Mouse (Mus musculus) midbrain, embryonic 10.5 days (tissue): ENCODE data around the gene Klhl32. TPM values are rescaled to one million over a fixed set of nuclear protein-coding genes. Genes with fewer than 3 reads are reported as not detected.
"Not testable (repeated sequence)": the region's sequence is repeated elsewhere in the genome, so short reads cannot be mapped to it uniquely, and the experiment has no call there.

Experiments
- DNase-seq: peaks from one replicate; pipeline ENCODE4 v3.0.0-alpha.2; 2017; ENCODE audit warnings: low spot score
- H3K27ac ChIP-seq: fragments of 300-500 bp; sonication (generic); replicated peaks from 2 replicates; pipeline ENCODE4 v1.5.1; 2016; ENCODE audit warnings: mild to moderate bottlenecking
- H3K27me3 ChIP-seq: fragments of 300-500 bp; sonication (generic); 2 replicates; pipeline ENCODE4 v1.6.1; 2016; ENCODE audit warnings: low read depth, mild to moderate bottlenecking; ENCODE audit not compliant: poor library complexity, severe bottlenecking
- H3K36me3 ChIP-seq: fragments of 300-500 bp; sonication (generic); 2 replicates; pipeline ENCODE4 v1.6.1; 2016; ENCODE audit warnings: mild to moderate bottlenecking, moderate library complexity
- H3K4me1 ChIP-seq: fragments of 300-500 bp; sonication (generic); 2 replicates; pipeline ENCODE4 v1.6.1; 2016
- H3K4me3 ChIP-seq: fragments of 300-500 bp; sonication (generic); 2 replicates; pipeline ENCODE4 v1.5.1; 2016; ENCODE audit warnings: mild to moderate bottlenecking, moderate library complexity
- H3K9me3 ChIP-seq: fragments of 300-500 bp; sonication (generic); replicated peaks from 2 replicates; pipeline ENCODE4 v1.6.1; 2016; ENCODE audit warnings: mild to moderate bottlenecking
- WGBS: fragments of 180-500 bp; shearing (Covaris S2); methylation state at CpG from one replicate; pipeline ENCODE4 v1.1.7; 2016; 5-methylcytosine and 5-hydroxymethylcytosine counted together
- polyA plus RNA-seq: library from polyadenylated mRNA; unstranded; fragments of >200 nt; fragmentation: Nextera tagmentation; extraction: Ambion mirVana; gene quantifications from 2 replicates; pipeline ENCODE4 v1.2.1, GENCODE M21; 2016

The Klhl32 gene
- polyA plus RNA-seq: 3.8 and 5.5 TPM in 2 replicates

DNA sequence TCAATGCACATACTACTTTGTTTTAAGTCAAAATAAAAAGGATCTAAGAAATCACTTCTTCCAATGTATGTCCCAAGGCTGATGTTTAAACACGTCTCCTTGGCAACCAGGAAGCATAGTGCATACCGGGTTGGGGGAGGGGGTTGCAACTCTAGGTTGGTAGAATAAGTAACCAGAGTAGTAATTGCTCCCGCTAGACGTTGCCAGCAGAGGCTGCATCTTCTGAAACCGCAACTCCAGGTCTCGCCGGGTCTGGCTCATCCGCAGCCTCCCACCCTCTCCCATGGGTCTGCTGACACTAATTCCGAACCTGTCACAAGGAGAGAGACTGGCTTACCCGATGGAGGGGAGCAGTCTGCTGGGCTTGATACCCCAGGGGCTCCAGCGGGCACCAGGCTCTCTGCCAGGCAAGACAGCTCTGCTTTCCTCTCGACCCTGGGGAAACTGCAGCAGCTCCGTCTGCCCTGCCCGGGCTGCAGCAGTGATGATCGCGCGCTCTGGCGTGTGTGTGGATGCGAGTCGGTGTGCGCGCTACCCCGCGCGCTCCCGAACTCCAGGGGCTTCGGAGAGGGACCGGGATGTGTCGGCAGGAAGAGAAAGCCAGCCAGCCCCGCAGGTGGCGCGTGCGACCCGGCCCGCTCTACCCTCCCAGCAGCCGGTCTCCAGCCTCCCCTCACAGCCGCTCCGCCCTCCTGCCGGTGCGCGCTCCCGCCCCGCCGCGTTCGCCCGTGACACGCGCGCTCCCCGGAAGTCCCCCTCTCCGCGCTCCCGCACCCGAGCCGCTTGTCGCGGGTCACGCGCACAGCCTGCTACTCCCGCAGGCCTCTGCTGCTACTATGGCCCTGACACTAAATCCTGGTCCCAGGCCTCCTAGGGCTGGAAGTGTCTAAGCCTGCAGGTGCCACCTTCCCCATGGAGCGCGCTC, at the start of gene Klhl32:
TSS of gene Klhl32 (minus strand) at position 724 of the 925 bp plus-strand sequence.
- H3K36me3 ChIP-seq: no peaks in the 10 kb centered on the region
- H3K4me1 ChIP-seq: peaks cover 20% of the 10 kb centered on the region
- no peaks in the 10 kb centered on the region for H3K9me3 ChIP-seq
- peak; percentile 86 for DNase-seq
- WGBS: under 1% methylated on average over 63 of the region's 63 CpGs
- H3K27ac ChIP-seq: peak within 1 kb of the TSS; percentile 85
- H3K27me3 ChIP-seq: no peaks in the 10 kb centered on the region
- peak within 1 kb of the TSS; percentile 70 for H3K4me3 ChIP-seq

DNA sequence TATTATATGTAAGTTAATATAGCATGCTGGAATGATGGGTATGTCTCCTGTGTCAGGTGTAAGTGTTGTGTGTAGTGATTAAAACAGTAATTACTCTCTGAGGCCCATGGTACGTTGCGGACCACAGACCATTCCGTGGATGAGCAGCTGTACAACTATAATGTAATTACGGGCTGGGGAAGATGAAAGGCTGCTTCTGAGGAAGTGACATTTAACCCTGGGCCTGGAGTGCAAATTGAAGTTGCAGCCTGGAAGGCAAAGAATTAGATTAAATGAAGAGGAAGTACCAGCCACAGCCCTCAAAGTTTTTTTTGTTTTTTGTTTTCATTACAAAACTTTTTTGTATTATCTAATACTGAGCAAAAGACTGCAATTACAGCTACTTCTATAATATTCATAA, 48.2 kb upstream of the Klhl32 start:
- H3K36me3 ChIP-seq: peaks cover 37% of the 10 kb centered on the region
- H3K27me3 ChIP-seq: no peaks in the 10 kb centered on the region
- peak overlapping the region; percentile 81 for H3K4me3 ChIP-seq
- no peak for DNase-seq
- WGBS: 59% methylated on average over 4 of the region's 4 CpGs
- H3K4me1 ChIP-seq: peaks cover 14% of the 10 kb centered on the region
- no peaks in the 10 kb centered on the region for H3K9me3 ChIP-seq
- no peak overlapping the region for H3K27ac ChIP-seq

DNA sequence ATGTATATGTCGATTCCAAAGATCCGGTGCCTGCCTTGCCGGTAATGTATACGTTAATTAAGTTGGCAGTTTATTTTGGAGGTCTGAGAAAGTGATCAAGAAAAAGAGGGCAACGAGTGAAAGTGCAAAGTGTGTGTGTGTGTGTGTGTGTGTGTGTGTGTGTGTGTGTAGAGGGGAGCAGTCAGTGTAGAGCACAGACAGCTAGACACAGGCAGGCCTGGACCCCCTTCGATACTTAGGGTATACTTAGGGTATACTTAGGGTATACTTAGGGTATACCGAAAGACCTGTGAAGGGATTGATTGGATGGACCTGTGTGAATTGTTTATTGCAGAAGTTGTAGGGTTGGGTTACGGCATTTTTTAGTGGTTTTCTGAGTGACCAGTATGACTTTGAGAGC, 47.7 kb upstream of the Klhl32 start:
- no peaks in the 10 kb centered on the region for H3K27me3 ChIP-seq
- 32% methylated on average over 8 of the region's 8 CpGs for WGBS

GRCm38 (mm10) chr4:24897851-24898515, 47.1 kb upstream of the Klhl32 start, which contains the start of gene Ndufaf4:
Gene Ndufaf4, plus strand, starts transcription at chr4:24898083.
- WGBS: under 1% methylated on average over 58 of the region's 58 CpGs
- H3K27ac ChIP-seq: peak within 1 kb of the TSS; percentile 89
- H3K36me3 ChIP-seq: peaks cover 27% of the 10 kb centered on the region

More for the DNA sequence above, 47.7 kb upstream of the Klhl32 start:
- no peak for DNase-seq
- Histone ChIP-seq H3K4me1 (peaks cover 14% of the 10 kb centered on the region), H3K27ac (peak overlapping the region; percentile 89), H3K9me3 (no peaks in the 10 kb centered on the region), H3K4me3 (peak overlapping the region; percentile 81), H3K36me3 (peaks cover 34% of the 10 kb centered on the region)

DNA sequence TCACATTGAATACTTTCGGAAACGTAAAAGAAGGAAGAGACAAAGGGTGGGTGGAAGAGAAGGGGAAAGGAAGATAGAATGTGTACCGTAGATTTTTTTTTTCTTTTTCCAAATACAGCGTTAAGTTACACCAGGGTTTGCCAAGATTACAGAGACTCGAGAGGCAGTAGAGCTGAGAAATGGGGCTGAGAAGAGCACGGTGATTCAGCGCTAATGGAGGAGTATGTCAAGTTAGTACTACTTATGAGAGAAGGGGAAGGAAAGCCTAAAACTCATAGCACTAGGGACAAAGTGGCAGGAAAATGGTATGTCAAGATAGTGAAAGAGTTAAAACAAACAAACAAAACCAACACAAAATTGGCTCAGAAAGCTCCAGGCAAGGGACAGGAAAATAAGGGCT, 46.4 kb upstream of the Klhl32 start:
- no peaks in the 10 kb centered on the region; the same call in 1 of the 2 replicates for H3K9me3 ChIP-seq
- H3K27ac ChIP-seq: peak overlapping the region; percentile 89; the same call in 1 of the 2 replicates
- H3K36me3 ChIP-seq: peaks cover 21% of the 10 kb centered on the region
- DNase-seq: no peak
- 25% methylated on average over 7 of the region's 7 CpGs for WGBS
- H3K4me3 ChIP-seq: peak overlapping the region; percentile 81
- peaks cover 14% of the 10 kb centered on the region for H3K4me1 ChIP-seq
- H3K27me3 ChIP-seq: no peaks in the 10 kb centered on the region

More at GRCm38 (mm10) chr4:24897851-24898515, 47.1 kb upstream of the Klhl32 start, which contains the start of gene Ndufaf4:
- no peaks in the 10 kb centered on the region for H3K27me3 ChIP-seq
- peak; percentile 97 for DNase-seq
- H3K4me3 ChIP-seq: peak within 1 kb of the TSS; percentile 81
- H3K4me1 ChIP-seq: peaks cover 14% of the 10 kb centered on the region
- H3K9me3 ChIP-seq: no peaks in the 10 kb centered on the region

- Histone ChIP-seq H3K36me3 (peaks cover 16% of the 10 kb centered on the region), H3K4me3 (no peak overlapping the region), H3K4me1 (peaks cover 14% of the 10 kb centered on the region), H3K27me3 (no peaks in the 10 kb centered on the region), H3K27ac (no peak overlapping the region), H3K9me3 (no peaks in the 10 kb centered on the region; the same call in 1 of the 2 replicates)
- no peak for DNase-seq
- WGBS: 0% methylated on average over 1 of the region's 1 CpGs
These were observed 45.9 kb upstream of the Klhl32 start for GRCm38 (mm10) chr4:24896829-24897228.

DNA sequence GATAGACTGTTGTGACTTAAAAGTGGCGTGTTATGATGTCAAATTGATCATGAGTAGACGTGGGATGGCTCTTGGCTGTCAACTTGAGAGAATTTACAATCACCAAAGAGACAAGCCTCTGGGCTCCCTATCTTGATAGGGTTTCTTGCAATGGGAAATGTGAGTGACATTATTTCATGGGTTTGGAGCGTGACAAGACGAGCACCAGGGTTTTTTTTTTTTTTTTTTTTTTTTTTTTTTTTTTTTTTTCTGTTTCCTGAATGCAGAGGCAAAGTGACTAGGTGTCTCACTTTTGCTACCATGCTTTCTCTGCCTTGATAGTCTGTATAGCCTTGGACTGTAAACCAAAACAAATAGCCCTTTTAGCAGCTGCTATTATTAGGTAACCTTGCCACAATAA, 43.7 kb upstream of the Klhl32 start:
- no peak for DNase-seq
- 82% methylated on average over 4 of the region's 4 CpGs for WGBS
- Histone ChIP-seq H3K27me3 (no peaks in the 10 kb centered on the region), H3K4me1 (peaks cover 14% of the 10 kb centered on the region), H3K27ac (no peak overlapping the region), H3K9me3 (peaks cover 7% of the 10 kb centered on the region), H3K4me3 (no peak overlapping the region), H3K36me3 (no peaks in the 10 kb centered on the region)

GRCm38 (mm10) chr4:24892293-24892692, 41.4 kb upstream of the Klhl32 start:
- H3K36me3 ChIP-seq, H3K27ac ChIP-seq, H3K4me3 ChIP-seq, H3K4me1 ChIP-seq, DNase-seq, H3K27me3 ChIP-seq: not testable (repeated sequence)
- peaks cover 11% of the 10 kb centered on the region for H3K9me3 ChIP-seq
- 71% methylated on average over 2 of the region's 2 CpGs for WGBS

DNA sequence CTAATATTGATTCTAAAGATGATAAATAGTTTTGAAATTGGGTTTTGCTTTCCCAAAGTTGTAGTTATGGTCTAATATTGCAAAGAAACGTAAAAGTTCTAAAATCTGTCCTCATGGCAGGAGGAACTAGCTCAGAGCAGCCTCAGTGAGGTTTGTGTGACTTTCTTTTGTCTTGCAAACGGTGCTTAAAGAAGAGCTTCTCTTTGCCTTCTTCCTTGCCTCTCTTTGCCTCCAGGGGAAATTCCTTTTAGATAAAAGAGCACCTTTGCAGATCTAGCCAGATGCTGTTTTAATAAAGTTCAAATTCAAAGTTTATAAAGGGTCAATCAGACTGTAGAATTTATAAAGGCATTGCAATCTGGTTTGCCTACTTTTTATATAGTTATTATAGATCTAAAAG, 38.5 kb upstream of the Klhl32 start:
- H3K27ac ChIP-seq, H3K36me3 ChIP-seq, DNase-seq, H3K4me3 ChIP-seq, H3K27me3 ChIP-seq, H3K4me1 ChIP-seq: not testable (repeated sequence)
- 34% methylated on average over 2 of the region's 2 CpGs for WGBS
- H3K9me3 ChIP-seq: peaks cover 11% of the 10 kb centered on the region

GRCm38 (mm10) chr4:24869230-24869629, 18.3 kb upstream of the Klhl32 start:
- Histone ChIP-seq H3K4me1 (no peaks in the 10 kb centered on the region), H3K4me3 (no peak overlapping the region), H3K9me3 (no peaks in the 10 kb centered on the region), H3K27ac (no peak overlapping the region), H3K27me3 (no peaks in the 10 kb centered on the region), H3K36me3 (no peaks in the 10 kb centered on the region)
- WGBS: 75% methylated on average over 4 of the region's 4 CpGs
- no peak for DNase-seq

- DNase-seq: no peak
- no peak overlapping the region for H3K27ac ChIP-seq
- no peak overlapping the region for H3K4me3 ChIP-seq
These were observed 14.8 kb upstream of the Klhl32 start for GRCm38 (mm10) chr4:24865691-24866090.

DNA sequence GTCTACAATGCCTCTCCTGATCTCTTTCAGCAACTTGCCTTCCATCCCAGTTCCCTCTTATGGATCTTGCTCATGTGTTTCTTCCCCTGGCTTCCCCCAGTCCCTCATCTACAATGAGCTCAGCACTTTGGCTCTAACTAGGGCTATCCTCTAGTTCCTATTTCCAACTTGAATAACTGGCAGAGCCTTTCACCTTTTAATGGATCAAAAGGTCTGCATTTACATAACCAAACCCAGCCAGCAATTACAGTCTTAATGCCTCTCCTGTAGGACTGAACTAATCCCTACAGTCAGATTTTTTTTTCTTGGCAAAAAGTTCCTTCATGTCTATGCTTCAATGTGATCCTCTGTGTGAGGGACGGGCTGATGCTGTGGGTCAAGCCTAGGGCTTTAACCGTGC, 3.5 kb downstream of the Klhl32 start:
- DNase-seq: no peak
- WGBS: 80% methylated on average over 2 of the region's 2 CpGs

More at GRCm38 (mm10) chr4:24865691-24866090, 14.8 kb upstream of the Klhl32 start:
- H3K9me3 ChIP-seq: no peaks in the 10 kb centered on the region
- 56% methylated on average over 6 of the region's 6 CpGs for WGBS
- H3K27me3 ChIP-seq: no peaks in the 10 kb centered on the region
- no peaks in the 10 kb centered on the region for H3K4me1 ChIP-seq
- H3K36me3 ChIP-seq: no peaks in the 10 kb centered on the region

More for the DNA sequence above, 3.5 kb downstream of the Klhl32 start:
- no peaks in the 10 kb centered on the region for H3K9me3 ChIP-seq
- H3K4me3 ChIP-seq: no peak overlapping the region
- H3K27ac ChIP-seq: no peak overlapping the region
- no peaks in the 10 kb centered on the region for H3K36me3 ChIP-seq
- no peaks in the 10 kb centered on the region for H3K27me3 ChIP-seq
- H3K4me1 ChIP-seq: peaks cover 20% of the 10 kb centered on the region
